Mouse (Mus musculus): ENCODE data around the gene Frk.

DNA sequence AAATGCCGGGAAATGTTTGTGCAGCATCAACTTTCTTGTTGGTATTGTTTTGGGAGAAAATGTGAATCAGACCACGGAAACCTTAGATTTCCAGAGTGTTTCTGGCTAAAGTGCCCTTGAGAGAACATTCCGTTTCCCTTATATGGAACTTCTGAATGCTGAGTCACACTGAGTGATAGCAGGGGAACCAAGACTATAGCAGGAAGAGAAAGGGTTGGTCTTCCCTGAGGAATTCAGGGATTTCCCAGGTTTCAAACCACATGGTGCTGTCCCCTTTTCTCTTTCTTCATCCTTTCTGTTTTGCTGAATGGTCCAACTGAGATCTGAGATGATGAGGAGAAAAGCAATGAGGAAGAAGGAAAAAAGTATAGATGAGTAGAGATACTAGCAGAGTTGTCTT, 135.3 kb downstream of the Frk start:
- no peak for TF ChIP-seq CTCF (IDR thresholded peaks at IDR 0.05; ENCODE audit: extremely low read depth, insufficient read depth, low read length)
- TF ChIP-seq POLR2A (IDR thresholded peaks at IDR 0.05; ENCODE audit: extremely low read depth, insufficient read depth, low read length): no peak

All from cortical plate, adult 2 months (tissue).